Mouse (Mus musculus): Measurements from ENCODE around the gene Traf3ip3.

DNA sequence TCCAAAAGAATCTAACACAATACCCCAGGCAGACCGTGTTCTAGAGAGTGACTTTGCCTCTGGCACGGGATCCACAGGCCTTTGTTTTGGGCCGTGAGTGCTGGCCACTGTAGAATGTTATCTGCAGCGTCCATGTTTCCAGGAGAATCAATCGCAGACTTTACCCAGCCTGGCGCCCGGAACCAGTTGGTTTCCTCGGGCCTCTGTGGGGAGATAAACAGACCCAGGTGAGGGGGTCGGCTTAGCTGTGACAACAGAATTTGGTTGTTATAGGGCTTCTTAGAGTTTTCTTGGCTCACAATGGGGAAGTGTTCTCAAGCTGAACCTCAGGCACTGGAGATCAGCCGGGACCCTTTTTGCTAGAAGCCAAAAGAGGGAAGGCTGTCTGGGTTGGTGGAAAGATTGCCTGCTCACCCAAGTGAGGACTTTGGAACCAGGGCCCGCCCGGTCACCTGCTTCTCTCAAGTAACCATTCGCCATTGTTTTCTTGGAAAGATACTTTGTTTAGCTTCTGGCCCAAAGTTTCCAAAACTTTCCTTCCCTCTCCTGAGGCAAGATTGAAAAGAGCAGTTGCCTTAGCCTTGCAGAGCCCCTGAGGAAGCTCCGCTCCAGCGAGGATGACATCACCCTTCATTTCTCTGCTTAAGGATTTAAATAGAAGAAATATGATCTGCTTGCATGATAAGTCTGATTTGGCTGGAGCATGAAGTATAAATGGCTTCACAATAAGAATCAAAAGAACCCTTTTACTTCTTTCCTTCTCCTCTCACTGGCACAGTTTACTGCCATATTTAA, 45.0 kb downstream of the Traf3ip3 start:
- TF ChIP-seq CTCF (IDR thresholded peaks at IDR 0.05; ENCODE audit: low read depth, low read length) (no peak), GATA1 (IDR thresholded peaks at IDR 0.05; ENCODE audit: borderline replicate concordance, low read length) (no peak), POLR2AphosphoS5 (IDR thresholded peaks at IDR 0.05; ENCODE audit: insufficient replicate concordance, low read depth, low read length) (no peak)

Data from G1E (cell line).